ENCODE assay signal across 12 mouse cellular contexts in genomic region chr2:75563253-75563913, GRCm38 (mm10).
DNase-seq lines count a peak whose midpoint lies in the region; ATAC-seq and TF ChIP-seq lines count a peak whose summit lies in the region.
"Had no signal": no experiment of that assay in that cellular context is flagged by ENCODE, and none has a peak within 500 bp of the region (broad histone marks: within the 10 kb centered on the region; RNA-seq: fewer than 3 reads in every experiment).

No protein-coding gene starts in this region.

- WGBS in forebrain, embryonic 16.5 days: 77% methylated on average over 9 of the region's 9 CpGs
- WGBS in midbrain, embryonic 16.5 days: 73% methylated on average over 9 of the region's 9 CpGs

- 0 out of 2 replicates have a peak, but pooled peaks have one; percentile 49 for ATAC-seq in erythroid progenitor cell, adult 5-6 weeks (replicated peaks; ENCODE audit: low FRiP score, poor library complexity, severe bottlenecking)
- no peak for ATAC-seq in forebrain, embryonic 16.5 days
- ATAC-seq in midbrain, embryonic 16.5 days: no peak
- ATAC-seq: forebrain, embryonic 13.5 days had no signal

- intact Hi-C loops in gastrocnemius, adult 2 months (cut with DNase I): no loop called here
- intact Hi-C loops in gastrocnemius, postnatal 36 days (cut with DNase I): no loop called here

- no peaks in the 10 kb centered on the region for H3K27me3 ChIP-seq in forebrain, embryonic 16.5 days (replicated peaks; ENCODE audit: control insufficient read depth, insufficient read depth, low read length)
- no peaks in the 10 kb centered on the region for H3K27me3 ChIP-seq in midbrain, embryonic 16.5 days (ENCODE audit: control insufficient read depth, insufficient read depth, low read depth, low read length)
- H3K27me3 ChIP-seq: forebrain, embryonic 13.5 days; liver, embryonic 15.5 days had no signal

- no peak overlapping the region for H3K4me3 ChIP-seq in gastrocnemius, adult 2 months
- no peak overlapping the region for H3K4me3 ChIP-seq in forebrain, embryonic 16.5 days (replicated peaks; ENCODE audit: low read length)
- H3K4me3 ChIP-seq in midbrain, embryonic 16.5 days (ENCODE audit: low read depth, low read length): no peak overlapping the region
- H3K4me3 ChIP-seq: forebrain, embryonic 13.5 days; liver, embryonic 15.5 days had no signal

- H3K4me1 ChIP-seq in forebrain, embryonic 16.5 days (replicated peaks; ENCODE audit: control insufficient read depth, insufficient read depth, low read length): 0 out of 2 replicates have a peak, but pooled peaks cover 3% of the 10 kb centered on the region
- H3K4me1 ChIP-seq in midbrain, embryonic 16.5 days (ENCODE audit: control insufficient read depth, insufficient read depth, low read length): 0 out of 2 replicates have a peak, but pooled peaks cover 2% of the 10 kb centered on the region
- H3K4me1 ChIP-seq: forebrain, embryonic 13.5 days had no signal

- H3K27ac ChIP-seq in gastrocnemius, adult 2 months: no peak overlapping the region
- H3K27ac ChIP-seq in forebrain, embryonic 16.5 days (ENCODE audit: low read length): no peak overlapping the region
- H3K27ac ChIP-seq in midbrain, embryonic 16.5 days (ENCODE audit: low read length): no peak overlapping the region
- H3K27ac ChIP-seq: forebrain, embryonic 13.5 days; liver, embryonic 15.5 days had no signal

- H3K4me2 ChIP-seq in forebrain, embryonic 16.5 days (ENCODE audit: low read length): no peak overlapping the region
- H3K4me2 ChIP-seq in midbrain, embryonic 16.5 days (ENCODE audit: low read length): no peak overlapping the region
- H3K4me2 ChIP-seq: forebrain, embryonic 13.5 days; liver, embryonic 15.5 days had no signal

- peak; percentile 11; the same call in 1 of the 2 replicates for TF ChIP-seq CTCF in gastrocnemius, adult 2 months (IDR thresholded peaks at IDR 0.05)

- no peak overlapping the region for H3K9ac ChIP-seq in forebrain, embryonic 16.5 days (replicated peaks; ENCODE audit: low read depth, low read length)
- H3K9ac ChIP-seq in midbrain, embryonic 16.5 days (ENCODE audit: low read depth, low read length): no peak overlapping the region
- H3K9ac ChIP-seq: forebrain, embryonic 13.5 days; liver, embryonic 15.5 days had no signal

- no peak for DNase-seq in gastrocnemius, adult 2 months
- DNase-seq in gastrocnemius, postnatal 36 days: no peak
- peak; percentile 66 for DNase-seq in A20 (ENCODE audit: low read depth, low spot score)
- peak; percentile 28 to 45 for DNase-seq in lung, postnatal 4 days
- DNase-seq in layer of hippocampus, adult 9-11 months: no peak
- DNase-seq: cerebellum, adult 2 months; kidney, adult 11 months had no signal

- H3K9me3 ChIP-seq in forebrain, embryonic 16.5 days (ENCODE audit: control insufficient read depth, low read length): no peaks in the 10 kb centered on the region
- H3K9me3 ChIP-seq in midbrain, embryonic 16.5 days (replicated peaks; ENCODE audit: control insufficient read depth, low read length, poor library complexity, severe bottlenecking): no peaks in the 10 kb centered on the region
- H3K9me3 ChIP-seq: forebrain, embryonic 13.5 days; liver, embryonic 15.5 days had no signal

- H3K36me3 ChIP-seq in forebrain, embryonic 16.5 days (ENCODE audit: control insufficient read depth, insufficient read depth): no peaks in the 10 kb centered on the region
- H3K36me3 ChIP-seq in midbrain, embryonic 16.5 days (ENCODE audit: control insufficient read depth, insufficient read depth, low read length): no peaks in the 10 kb centered on the region
- H3K36me3 ChIP-seq: liver, embryonic 15.5 days had no signal

Comparison
In these comparisons a context has a peak if more than half of its experiments do, and no peak if none do; other contexts are left out.
1. DNase-seq: peak in A20 (single experiment) and lung, postnatal 4 days (2 of 2); none in gastrocnemius, adult 2 months (single experiment), gastrocnemius, postnatal 36 days (0 of 2) and layer of hippocampus, adult 9-11 months (single experiment).